Mouse (Mus musculus) midbrain, embryonic 14.5 days (tissue): ENCODE measurements at regions not wholly inside any gene's neighbourhood (a gene's known extent, or its start where the extent isn't known, plus 50 kb on each side); places are given as distances from the start of the nearest gene placed in this dataset.
A peak's percentile ranks its signal among the peaks of the same experiment; 100 is the strongest.

Experiments used
- ATAC-seq: fragments of 200-750 bp; cut with Nextera tagmentation; 2 replicates; pipeline ENCODE4 v1.8.0; 2017; ENCODE audit warnings: moderate number of reproducible peaks, moderate library complexity; ENCODE audit not compliant: low FRiP score, low TSS enrichment
- DNase-seq: peaks from one replicate; pipeline ENCODE4 v3.0.0-alpha.2; 2015
- H3K27ac ChIP-seq: fragments of 300-500 bp; sonication (generic); replicated peaks from 2 replicates; pipeline ENCODE4 v1.5.1; 2014; ENCODE audit warnings: mild to moderate bottlenecking, low read depth, low read length, moderate library complexity
- H3K27me3 ChIP-seq: fragments of 300-500 bp; sonication (generic); 2 replicates; pipeline ENCODE4 v1.6.1; 2014; ENCODE audit warnings: low read length, control low read depth, mixed read lengths; ENCODE audit not compliant: control insufficient read depth, insufficient read depth
- H3K36me3 ChIP-seq: fragments of 300-500 bp; sonication (generic); 2 replicates; pipeline ENCODE4 v1.6.1; 2014; ENCODE audit warnings: low read length, control low read depth; ENCODE audit not compliant: control insufficient read depth, insufficient read depth
- H3K4me1 ChIP-seq: fragments of 300-500 bp; sonication (generic); 2 replicates; pipeline ENCODE4 v1.6.1; 2014; ENCODE audit warnings: mild to moderate bottlenecking, antibody characterized with exemption, low read length, control low read depth; ENCODE audit not compliant: control insufficient read depth, insufficient read depth
- H3K4me2 ChIP-seq: fragments of 300-500 bp; sonication (generic); 2 replicates; pipeline ENCODE4 v1.6.1; 2014; ENCODE audit warnings: mild to moderate bottlenecking, low read length, moderate library complexity
- H3K4me3 ChIP-seq: fragments of 300-500 bp; sonication (generic); replicated peaks from 2 replicates; pipeline ENCODE4 v1.5.1; 2014; ENCODE audit warnings: low read depth, low read length
- H3K9ac ChIP-seq: fragments of 300-500 bp; sonication (generic); replicated peaks from 2 replicates; pipeline ENCODE4 v1.6.1; 2014; ENCODE audit warnings: mild to moderate bottlenecking, low read length, moderate library complexity
- H3K9me3 ChIP-seq: fragments of 300-500 bp; sonication (generic); 2 replicates; pipeline ENCODE4 v1.6.1; 2016; ENCODE audit warnings: low read length, control low read depth, mixed read lengths; ENCODE audit not compliant: control insufficient read depth
- WGBS: fragments of 180-500 bp; shearing (Covaris S2); extraction: QIAGEN DNeasy Blood & Tissue Kit; methylation state at CpG from one replicate; pipeline ENCODE4 v1.1.7; 2014; 5-methylcytosine and 5-hydroxymethylcytosine counted together

- 91% methylated on average over 2 of the region's 2 CpGs for WGBS
- Histone ChIP-seq H3K4me1 (no peaks in the 10 kb centered on the region; the same call in 1 of the 2 replicates), H3K27me3 (no peaks in the 10 kb centered on the region), H3K9me3 (no peaks in the 10 kb centered on the region), H3K9ac (no peak overlapping the region), H3K27ac (no peak overlapping the region), H3K4me2 (no peak overlapping the region), H3K36me3 (no peaks in the 10 kb centered on the region), H3K4me3 (no peak overlapping the region)
- ATAC-seq: no peak
- no peak for DNase-seq
Observed at GRCm38 (mm10) chrX:12461657-12462056, 125.9 kb upstream of the Atp6ap2 start.

- ATAC-seq: no peak
- Histone ChIP-seq H3K27me3 (no peaks in the 10 kb centered on the region), H3K4me1 (peaks cover 9% of the 10 kb centered on the region; the same call in 1 of the 2 replicates), H3K9ac (no peak overlapping the region), H3K9me3 (no peaks in the 10 kb centered on the region), H3K4me2 (no peak overlapping the region), H3K36me3 (no peaks in the 10 kb centered on the region), H3K4me3 (no peak overlapping the region), H3K27ac (no peak overlapping the region)
- peak; percentile 20 for DNase-seq
- 58% methylated on average over 11 of the region's 11 CpGs for WGBS
Observed at GRCm38 (mm10) chrX:12462936-12463647, 124.5 kb upstream of the Atp6ap2 start.

- ATAC-seq (peak; percentile 54; the same call in 1 of the 2 replicates), DNase-seq (peak; percentile 72)
- H3K4me1 ChIP-seq: peaks cover 11% of the 10 kb centered on the region; the same call in 1 of the 2 replicates
- no peak overlapping the region for H3K4me3 ChIP-seq
- no peaks in the 10 kb centered on the region for H3K9me3 ChIP-seq
- 34% methylated on average over 10 of the region's 10 CpGs for WGBS
- no peak overlapping the region for H3K9ac ChIP-seq
- H3K27me3 ChIP-seq: no peaks in the 10 kb centered on the region
- H3K27ac ChIP-seq: peak overlapping the region; percentile 70
- H3K36me3 ChIP-seq: no peaks in the 10 kb centered on the region
- no peak overlapping the region for H3K4me2 ChIP-seq
Observed at GRCm38 (mm10) chrX:12466312-12466711, 121.3 kb upstream of the Atp6ap2 start.

- Histone ChIP-seq H3K9ac (no peak overlapping the region), H3K9me3 (no peaks in the 10 kb centered on the region), H3K36me3 (no peaks in the 10 kb centered on the region), H3K27ac (peak overlapping the region; percentile 70), H3K4me3 (no peak overlapping the region), H3K27me3 (no peaks in the 10 kb centered on the region), H3K4me1 (peaks cover 11% of the 10 kb centered on the region; the same call in 1 of the 2 replicates), H3K4me2 (no peak overlapping the region)
- WGBS: 35% methylated on average over 6 of the region's 6 CpGs
- DNase-seq (no peak), ATAC-seq (peak; percentile 57; the same call in 1 of the 2 replicates)
Observed at GRCm38 (mm10) chrX:12466897-12467296, 120.7 kb upstream of the Atp6ap2 start.

GRCm38 (mm10) chrX:12467528-12468179 is 119.9 kb upstream of the Atp6ap2 start:
- H3K9ac ChIP-seq: no peak overlapping the region

GRCm38 (mm10) chrX:12472296-12472695 is 115.3 kb upstream of the Atp6ap2 start:
- no peaks in the 10 kb centered on the region for H3K9me3 ChIP-seq
- no peak for DNase-seq
- H3K27me3 ChIP-seq: no peaks in the 10 kb centered on the region
- 79% methylated on average over 5 of the region's 5 CpGs for WGBS
- 0 out of 2 replicates have a peak, but pooled peaks cover 8% of the 10 kb centered on the region for H3K4me1 ChIP-seq
- no peak for ATAC-seq
- H3K27ac ChIP-seq: no peak overlapping the region
- no peaks in the 10 kb centered on the region for H3K36me3 ChIP-seq
- no peak overlapping the region for H3K4me2 ChIP-seq
- H3K9ac ChIP-seq: no peak overlapping the region
- H3K4me3 ChIP-seq: no peak overlapping the region

More at GRCm38 (mm10) chrX:12467528-12468179, 119.9 kb upstream of the Atp6ap2 start:
- WGBS: 35% methylated on average over 10 of the region's 10 CpGs
- Histone ChIP-seq H3K4me2 (no peak overlapping the region), H3K27ac (peak overlapping the region; percentile 70), H3K4me3 (no peak overlapping the region), H3K9me3 (no peaks in the 10 kb centered on the region), H3K4me1 (peaks cover 11% of the 10 kb centered on the region; the same call in 1 of the 2 replicates), H3K27me3 (no peaks in the 10 kb centered on the region), H3K36me3 (no peaks in the 10 kb centered on the region)
- no peak for ATAC-seq
- peak; percentile 28 for DNase-seq

- Histone ChIP-seq H3K4me2 (no peak overlapping the region), H3K27ac (no peak overlapping the region), H3K9ac (no peak overlapping the region), H3K4me1 (no peaks in the 10 kb centered on the region), H3K4me3 (no peak overlapping the region), H3K27me3 (no peaks in the 10 kb centered on the region), H3K9me3 (no peaks in the 10 kb centered on the region), H3K36me3 (no peaks in the 10 kb centered on the region)
- DNase-seq: no peak
- 78% methylated on average over 6 of the region's 6 CpGs for WGBS
- ATAC-seq: no peak
Observed at GRCm38 (mm10) chrX:12479207-12479606, 108.4 kb upstream of the Atp6ap2 start.

- WGBS: 82% methylated on average over 7 of the region's 7 CpGs
- no peak for ATAC-seq
Observed at GRCm38 (mm10) chrX:12490957-12491356, 96.6 kb upstream of the Atp6ap2 start.

More at GRCm38 (mm10) chrX:12490957-12491356, 96.6 kb upstream of the Atp6ap2 start:
- H3K9ac ChIP-seq: no peak overlapping the region
- H3K4me2 ChIP-seq: no peak overlapping the region
- H3K27ac ChIP-seq: no peak overlapping the region
- DNase-seq: no peak
- H3K4me3 ChIP-seq: no peak overlapping the region
- peaks cover 4% of the 10 kb centered on the region; the same call in 1 of the 2 replicates for H3K4me1 ChIP-seq
- no peaks in the 10 kb centered on the region for H3K9me3 ChIP-seq
- H3K36me3 ChIP-seq: no peaks in the 10 kb centered on the region
- H3K27me3 ChIP-seq: no peaks in the 10 kb centered on the region
